In the genomic region with DNA sequence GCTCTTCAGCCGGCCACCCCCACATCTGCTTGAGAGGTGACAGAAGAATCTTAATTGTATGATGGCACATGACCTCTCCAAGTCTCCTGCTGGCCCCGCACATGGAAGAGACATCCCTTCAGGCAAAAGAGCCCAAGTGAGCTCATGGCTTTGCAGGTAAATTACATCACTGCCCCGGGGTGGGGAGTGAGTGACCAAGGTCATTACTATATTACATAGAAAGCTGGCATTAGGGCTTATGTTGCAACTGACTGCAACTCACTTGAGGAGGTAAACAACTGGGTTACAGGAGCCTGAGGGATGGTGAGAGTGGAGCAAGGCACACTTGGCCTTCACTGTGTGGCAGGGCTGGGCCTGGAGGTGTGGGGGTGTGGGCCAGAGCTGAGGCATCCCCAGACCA, we compare ENCODE assay signal across 13 mouse cellular contexts. TPM values are rescaled to one million over a fixed set of nuclear protein-coding genes. Genes with fewer than 3 reads are reported as not detected.
DNase-seq lines count a peak whose midpoint lies in the region; ATAC-seq and TF ChIP-seq lines count a peak whose summit lies in the region.
"Had no signal": no experiment of that assay in that cellular context is flagged by ENCODE, and none has a peak within 500 bp of the region (broad histone marks: within the 10 kb centered on the region; RNA-seq: fewer than 3 reads in every experiment).

No protein-coding gene starts in this region.

- 91% methylated on average over 3 of the region's 3 CpGs for WGBS in midbrain, embryonic 13.5 days
- WGBS in midbrain, postnatal 0 days: 92% methylated on average over 3 of the region's 3 CpGs

- 0 out of 2 replicates have a peak, but pooled peaks cover 2% of the 10 kb centered on the region for H3K4me1 ChIP-seq in midbrain, embryonic 13.5 days (replicated peaks)
- H3K4me1 ChIP-seq in midbrain, postnatal 0 days (ENCODE audit: insufficient read depth, low read length): no peaks in the 10 kb centered on the region
- H3K4me1 ChIP-seq: embryonic facial prominence, embryonic 10.5 days; embryonic facial prominence, embryonic 12.5 days; forebrain, embryonic 10.5 days; forebrain, embryonic 12.5 days had no signal

- intact Hi-C loops in gastrocnemius, adult 2 months (cut with DNase I): loop anchor here (5.0 kb wide), 1 partner anchor 226 kb away; no protein-coding TSS in a partner anchor

- ATAC-seq in midbrain, embryonic 13.5 days: 0 out of 2 replicates have a peak, but pooled peaks have one; percentile 14
- no peak for ATAC-seq in midbrain, postnatal 0 days (ENCODE audit: low FRiP score)

- H3K36me3 ChIP-seq in midbrain, embryonic 13.5 days: peaks cover 55% of the 10 kb centered on the region
- peaks cover 29% of the 10 kb centered on the region for H3K36me3 ChIP-seq in midbrain, postnatal 0 days (ENCODE audit: insufficient read depth, low read length)

- no peak overlapping the region for H3K4me2 ChIP-seq in midbrain, embryonic 13.5 days (replicated peaks)
- H3K4me2 ChIP-seq in midbrain, postnatal 0 days (ENCODE audit: low read depth, low read length, poor library complexity, severe bottlenecking): no peak overlapping the region
- H3K4me2 ChIP-seq: embryonic facial prominence, embryonic 12.5 days; forebrain, embryonic 12.5 days had no signal

- no peak for DNase-seq in gastrocnemius, adult 2 months
- no peak for DNase-seq in gastrocnemius, adult 8-10 months (ENCODE audit: low spot score in 2 of 2)
- DNase-seq in midbrain, postnatal 0 days (ENCODE audit: low spot score): no peak
- DNase-seq in gonadal fat pad, adult 2 months (ENCODE audit: low read depth): peak; percentile 47
- no peak for DNase-seq in spleen, adult 18-20 months
- DNase-seq in cerebellum, adult 11 months: no peak

- no peak for TF ChIP-seq CTCF in gastrocnemius, adult 2 months (IDR thresholded peaks at IDR 0.05)
- no peak for TF ChIP-seq CTCF in midbrain, postnatal 0 days (IDR thresholded peaks at IDR 0.05)

- no peak overlapping the region for H3K9ac ChIP-seq in midbrain, embryonic 13.5 days (replicated peaks)
- H3K9ac ChIP-seq in midbrain, postnatal 0 days (replicated peaks; ENCODE audit: low read length, poor library complexity, severe bottlenecking): no peak overlapping the region
- H3K9ac ChIP-seq: embryonic facial prominence, embryonic 12.5 days; forebrain, embryonic 12.5 days had no signal

- H3K4me3 ChIP-seq in gastrocnemius, adult 2 months: no peak overlapping the region
- no peak overlapping the region for H3K4me3 ChIP-seq in midbrain, embryonic 13.5 days (replicated peaks)
- no peak overlapping the region for H3K4me3 ChIP-seq in midbrain, postnatal 0 days (ENCODE audit: low read depth, low read length)
- H3K4me3 ChIP-seq: embryonic facial prominence, embryonic 10.5 days; embryonic facial prominence, embryonic 12.5 days; forebrain, embryonic 10.5 days; forebrain, embryonic 12.5 days had no signal

- no peaks in the 10 kb centered on the region for H3K9me3 ChIP-seq in midbrain, embryonic 13.5 days
- no peaks in the 10 kb centered on the region for H3K9me3 ChIP-seq in midbrain, postnatal 0 days (ENCODE audit: low read length)
- H3K9me3 ChIP-seq: embryonic facial prominence, embryonic 10.5 days; embryonic facial prominence, embryonic 12.5 days; forebrain, embryonic 10.5 days; forebrain, embryonic 12.5 days; G1E had no signal

- H3K27me3 ChIP-seq in midbrain, embryonic 13.5 days: no peaks in the 10 kb centered on the region
- no peaks in the 10 kb centered on the region for H3K27me3 ChIP-seq in midbrain, postnatal 0 days (ENCODE audit: insufficient read depth, low read length)
- H3K27me3 ChIP-seq: CH12.LX; embryonic facial prominence, embryonic 12.5 days; forebrain, embryonic 12.5 days had no signal

- peak overlapping the region; percentile 67; the same call in 1 of the 2 replicates for H3K27ac ChIP-seq in gastrocnemius, adult 2 months
- H3K27ac ChIP-seq in midbrain, embryonic 13.5 days: no peak overlapping the region
- H3K27ac ChIP-seq in midbrain, postnatal 0 days (ENCODE audit: low read depth, low read length): no peak overlapping the region
- H3K27ac ChIP-seq: embryonic facial prominence, embryonic 10.5 days; embryonic facial prominence, embryonic 12.5 days; forebrain, embryonic 10.5 days; forebrain, embryonic 12.5 days had no signal

RNA-seq across cellular contexts. Expression of gene Gpx3, which starts 26.0 kb away (rescaled TPM):
- 100 to 1,000 TPM in 1 of 2 experiments, 10 to 100 TPM in 1; 46.5 to 139 TPM for total RNA-seq in gastrocnemius, adult 2 months (2021)
- 100 to 1,000 TPM in 2 of 4 experiments, 10 to 100 TPM in 2; 56.1 to 401 (median 118) TPM for total RNA-seq in gastrocnemius, adult 8-10 months (2022)
- polyA plus RNA-seq in midbrain, embryonic 13.5 days (2015; fragmentation: Nextera tagmentation; extraction: Ambion mirVana): 19.6 and 21.4 TPM in 2 replicates
- 14.6 and 23.1 TPM in 2 replicates for total RNA-seq in midbrain, postnatal 0 days (2014; rRNA removed)
- polyA plus RNA-seq in midbrain, postnatal 0 days (2015; fragmentation: Nextera tagmentation; extraction: Ambion mirVana): 69.3 and 70.3 TPM in 2 replicates
- polyA plus RNA-seq in gonadal fat pad, adult 2 months (2012; rRNA removed): 1,195 and 1,949 TPM in 2 replicates
- total RNA-seq: CH12.LX, G1E had no signal
- polyA plus RNA-seq: G1E had no signal

RNA-seq across cellular contexts. Expression of gene Tnip1, which starts 34.5 kb away (rescaled TPM):
- 10 to 100 TPM; 29.8 to 31.7 TPM for total RNA-seq in gastrocnemius, adult 2 months (2021)
- 10 to 100 TPM; 33.2 to 42.3 (median 37.1) TPM for total RNA-seq in gastrocnemius, adult 8-10 months (2022)
- 13.4 and 14.4 TPM in 2 replicates for polyA plus RNA-seq in midbrain, embryonic 13.5 days (2015; fragmentation: Nextera tagmentation; extraction: Ambion mirVana)
- 19.2 and 20.9 TPM in 2 replicates for total RNA-seq in midbrain, postnatal 0 days (2014; rRNA removed)
- polyA plus RNA-seq in midbrain, postnatal 0 days (2015; fragmentation: Nextera tagmentation; extraction: Ambion mirVana): 17.0 and 17.2 TPM in 2 replicates
- polyA plus RNA-seq in gonadal fat pad, adult 2 months (2012; rRNA removed): 37.6 and 41.5 TPM in 2 replicates
